Mouse (Mus musculus): ENCODE data around the gene Zbtb48.

GRCm38 (mm10) chr4:151993035-151993434 lies 34.4 kb downstream of the Zbtb48 start:
- no peak for TF ChIP-seq CTCF (IDR thresholded peaks at IDR 0.05; ENCODE audit: extremely low read depth, insufficient read length, insufficient replicate concordance, low read depth, low read length)
- no peak for TF ChIP-seq POLR2A (IDR thresholded peaks at IDR 0.05; ENCODE audit: low read depth, low read length)

Measured in small intestine, adult 2 months (tissue).